Mouse (Mus musculus) bone marrow, adult 2 months (tissue): Measurements from ENCODE around the gene Rrm2.

Experiments used
- CTCF ChIP-seq: fragments of 200-500 bp; IDR thresholded peaks from 2 replicates; pipeline ENCODE4 v1.5.1; 2011; ENCODE audit warnings: low read length, control low read depth; ENCODE audit not compliant: control insufficient read depth, insufficient read depth
- POLR2A ChIP-seq: fragments of 200-500 bp; IDR thresholded peaks from 2 replicates; pipeline ENCODE4 v1.6.1; 2011; ENCODE audit warnings: low read depth, mild to moderate bottlenecking, control low read depth, low read length, borderline replicate concordance; ENCODE audit not compliant: control insufficient read depth

DNA sequence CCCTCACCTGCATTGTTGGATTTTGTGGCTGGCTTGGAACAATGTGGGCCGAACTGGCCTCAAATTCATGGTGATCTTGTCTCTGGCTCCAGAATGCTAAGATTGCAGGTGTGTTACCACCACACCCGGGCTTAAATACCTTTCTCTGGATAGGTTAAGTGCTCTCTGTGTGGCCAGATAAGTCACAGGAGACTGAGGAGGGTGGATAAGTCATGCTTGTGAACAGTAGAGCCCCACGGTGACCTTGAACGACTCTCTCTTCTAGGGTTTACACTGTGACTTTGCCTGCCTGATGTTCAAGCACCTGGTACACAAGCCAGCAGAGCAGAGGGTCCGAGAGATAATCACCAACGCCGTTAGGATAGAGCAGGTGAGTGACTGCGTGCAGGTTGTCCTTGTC, 4.4 kb downstream of the Rrm2 start:
- TF ChIP-seq POLR2A (no peak), CTCF (no peak)
